Comparison of ENCODE assay signal across 13 mouse cellular contexts in the genomic region with DNA sequence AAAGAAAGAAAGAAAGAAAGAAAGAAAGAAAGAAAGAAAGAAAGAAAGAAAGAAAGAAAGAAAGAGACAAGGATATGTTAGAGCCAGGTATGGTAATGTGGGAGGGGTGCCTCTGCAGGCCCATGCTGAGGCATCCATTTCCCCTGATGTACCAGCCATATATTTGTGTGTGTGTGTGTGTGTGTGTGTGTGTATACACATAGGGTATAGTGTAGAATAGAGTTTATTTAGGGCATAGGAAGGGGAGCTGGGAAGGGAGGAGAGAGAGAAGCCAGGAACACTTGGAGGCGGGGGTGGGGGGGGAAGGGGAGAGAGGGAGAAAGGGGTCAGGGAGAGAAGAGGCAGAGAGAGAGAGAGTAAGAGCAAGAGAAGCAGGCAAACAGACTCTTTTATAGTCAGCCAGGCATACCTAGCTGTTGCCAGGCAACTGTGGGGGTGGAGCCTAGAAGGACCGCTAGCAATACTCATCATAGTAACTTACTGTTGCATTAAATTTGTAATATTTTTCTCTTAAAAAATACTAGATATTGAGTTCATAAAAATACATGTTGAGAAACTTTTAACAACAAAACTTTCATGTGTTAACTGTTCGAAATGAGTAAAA.
DNase-seq lines count a peak whose midpoint lies in the region; ATAC-seq lines count a peak whose summit lies in the region.
"Had no signal": no experiment of that assay in that cellular context is flagged by ENCODE, and none has a peak within 500 bp of the region (broad histone marks: within the 10 kb centered on the region; RNA-seq: fewer than 3 reads in every experiment).

No protein-coding gene starts in this region.

- H3K27me3 ChIP-seq in forebrain, embryonic 11.5 days (ENCODE audit: control insufficient read depth, insufficient read depth, low read length) = no peaks in the 10 kb centered on the region
- no peaks in the 10 kb centered on the region for H3K27me3 ChIP-seq in forebrain, embryonic 10.5 days (ENCODE audit: poor library complexity, severe bottlenecking)
- H3K27me3 ChIP-seq in hindbrain, embryonic 11.5 days (ENCODE audit: control insufficient read depth, insufficient read depth, low read length) = no peaks in the 10 kb centered on the region
- no peaks in the 10 kb centered on the region for H3K27me3 ChIP-seq in midbrain, embryonic 13.5 days
- H3K27me3 ChIP-seq: embryonic facial prominence, embryonic 15.5 days; heart, embryonic 12.5 days had no signal

- H3K27ac ChIP-seq in forebrain, embryonic 11.5 days (ENCODE audit: low read depth, low read length) = no peak overlapping the region
- no peak overlapping the region for H3K27ac ChIP-seq in forebrain, embryonic 10.5 days
- no peak overlapping the region for H3K27ac ChIP-seq in hindbrain, embryonic 11.5 days (ENCODE audit: low read depth, low read length)
- H3K27ac ChIP-seq in midbrain, embryonic 13.5 days = no peak overlapping the region
- H3K27ac ChIP-seq: embryonic facial prominence, embryonic 15.5 days had no signal

- H3K4me1 ChIP-seq in forebrain, embryonic 11.5 days (replicated peaks; ENCODE audit: control insufficient read depth, insufficient read depth, low read length) = no peaks in the 10 kb centered on the region
- peaks cover 5% of the 10 kb centered on the region for H3K4me1 ChIP-seq in forebrain, embryonic 10.5 days
- no peaks in the 10 kb centered on the region for H3K4me1 ChIP-seq in hindbrain, embryonic 11.5 days (replicated peaks; ENCODE audit: control insufficient read depth, insufficient read depth, low read length)
- H3K4me1 ChIP-seq in midbrain, embryonic 13.5 days (replicated peaks) = 0 out of 2 replicates have a peak, but pooled peaks cover 3% of the 10 kb centered on the region
- H3K4me1 ChIP-seq: embryonic facial prominence, embryonic 15.5 days; heart, embryonic 12.5 days had no signal

- peak; percentile 93 for ATAC-seq in forebrain, embryonic 11.5 days (replicated peaks; ENCODE audit: low FRiP score)
- ATAC-seq in hindbrain, embryonic 11.5 days (ENCODE audit: low FRiP score) = peak; percentile 88
- ATAC-seq in midbrain, embryonic 13.5 days = peak; percentile 86

- H3K4me3 ChIP-seq in forebrain, embryonic 11.5 days (ENCODE audit: low read depth, low read length) = no peak overlapping the region
- H3K4me3 ChIP-seq in forebrain, embryonic 10.5 days = no peak overlapping the region
- H3K4me3 ChIP-seq in hindbrain, embryonic 11.5 days (ENCODE audit: low read depth, low read length) = no peak overlapping the region
- no peak overlapping the region for H3K4me3 ChIP-seq in midbrain, embryonic 13.5 days (replicated peaks)
- H3K4me3 ChIP-seq: embryonic facial prominence, embryonic 15.5 days; heart, embryonic 12.5 days; myocyte had no signal

- no peak for DNase-seq in forebrain, embryonic 11.5 days (ENCODE audit: low spot score)
- DNase-seq in forebrain, embryonic 10.5 days (ENCODE audit: extremely low spot score, low spot score) = no peak
- peak; percentile 19 for DNase-seq in brain, adult 2 months (ENCODE audit: low read depth, low spot score)
- DNase-seq in hindbrain, embryonic 11.5 days (ENCODE audit: low spot score) = peak; percentile 28
- no peak for DNase-seq in left cerebral cortex, postnatal 25 days (ENCODE audit: low spot score in 2 of 2)
- DNase-seq in spleen, postnatal 4 days (ENCODE audit: low spot score in 2 of 2) = no peak
- no peak for DNase-seq in B cell, adult 2 months
- DNase-seq: layer of hippocampus, postnatal 36 days; thymus, adult 2 months had no signal

- no peaks in the 10 kb centered on the region for H3K9me3 ChIP-seq in forebrain, embryonic 11.5 days (ENCODE audit: control insufficient read depth, low read length)
- H3K9me3 ChIP-seq in forebrain, embryonic 10.5 days = no peaks in the 10 kb centered on the region
- H3K9me3 ChIP-seq in hindbrain, embryonic 11.5 days (ENCODE audit: control insufficient read depth, low read length) = no peaks in the 10 kb centered on the region
- H3K9me3 ChIP-seq in midbrain, embryonic 13.5 days = no peaks in the 10 kb centered on the region
- H3K9me3 ChIP-seq: embryonic facial prominence, embryonic 15.5 days; heart, embryonic 12.5 days had no signal

- H3K36me3 ChIP-seq in forebrain, embryonic 11.5 days (ENCODE audit: control insufficient read depth, insufficient read depth, low read length) = no peaks in the 10 kb centered on the region
- H3K36me3 ChIP-seq in forebrain, embryonic 10.5 days (replicated peaks) = no peaks in the 10 kb centered on the region
- no peaks in the 10 kb centered on the region for H3K36me3 ChIP-seq in hindbrain, embryonic 11.5 days (ENCODE audit: control insufficient read depth, insufficient read depth, low read length)
- H3K36me3 ChIP-seq in midbrain, embryonic 13.5 days = no peaks in the 10 kb centered on the region
- H3K36me3 ChIP-seq: embryonic facial prominence, embryonic 15.5 days; heart, embryonic 12.5 days had no signal

- intact Hi-C loops in left cerebral cortex, postnatal 25 days (cut with DNase I) = no loop called here

- WGBS in forebrain, embryonic 11.5 days = 63% methylated on average over 3 of the region's 3 CpGs
- WGBS in forebrain, embryonic 10.5 days = 70% methylated on average over 3 of the region's 3 CpGs
- 59% methylated on average over 3 of the region's 3 CpGs for WGBS in hindbrain, embryonic 11.5 days
- 50% methylated on average over 3 of the region's 3 CpGs for WGBS in midbrain, embryonic 13.5 days

- no peak overlapping the region for H3K9ac ChIP-seq in forebrain, embryonic 11.5 days (ENCODE audit: low read length)
- H3K9ac ChIP-seq in hindbrain, embryonic 11.5 days (ENCODE audit: low read depth, low read length) = no peak overlapping the region
- H3K9ac ChIP-seq in midbrain, embryonic 13.5 days (replicated peaks) = no peak overlapping the region
- H3K9ac ChIP-seq: embryonic facial prominence, embryonic 15.5 days; heart, embryonic 12.5 days had no signal

- H3K4me2 ChIP-seq in forebrain, embryonic 11.5 days (ENCODE audit: low read depth, low read length, severe bottlenecking) = no peak overlapping the region
- H3K4me2 ChIP-seq in hindbrain, embryonic 11.5 days (replicated peaks; ENCODE audit: low read depth, low read length) = no peak overlapping the region
- H3K4me2 ChIP-seq in midbrain, embryonic 13.5 days (replicated peaks) = no peak overlapping the region
- H3K4me2 ChIP-seq: embryonic facial prominence, embryonic 15.5 days; heart, embryonic 12.5 days had no signal

Comparison
In these comparisons a context has a peak if more than half of its experiments do, and no peak if none do; other contexts are left out.
1. DNase-seq: peak in brain, adult 2 months (single experiment) and hindbrain, embryonic 11.5 days (single experiment); none in forebrain, embryonic 11.5 days (single experiment), forebrain, embryonic 10.5 days (single experiment), left cerebral cortex, postnatal 25 days (0 of 2), spleen, postnatal 4 days (0 of 2) and B cell, adult 2 months (0 of 2).
2. Peak in every context shown above with its lines, with median percentiles within 50 percentile points of each other: ATAC-seq.